Mouse (Mus musculus) limb, embryonic 12.5 days (tissue): ENCODE measurements around the gene Fgr. TPM values are rescaled to one million over a fixed set of nuclear protein-coding genes. Genes with fewer than 3 reads are reported as not detected.

Experiments used
- ATAC-seq: fragments of 200-750 bp; cut with Nextera tagmentation; 2 replicates; pipeline ENCODE4 v1.8.0; 2017; ENCODE audit warnings: low read depth, moderate TSS enrichment; ENCODE audit not compliant: insufficient number of reproducible peaks, insufficient read depth, low FRiP score, low TSS enrichment
- H3K27ac ChIP-seq: fragments of 300-500 bp; sonication (generic); 2 replicates; pipeline ENCODE4 v1.5.1; 2016; ENCODE audit warnings: mild to moderate bottlenecking, moderate library complexity
- H3K27me3 ChIP-seq: fragments of 300-500 bp; sonication (generic); 2 replicates; pipeline ENCODE4 v1.6.1; 2016; ENCODE audit warnings: mild to moderate bottlenecking, moderate library complexity
- H3K36me3 ChIP-seq: fragments of 300-500 bp; sonication (generic); 2 replicates; pipeline ENCODE4 v1.6.1; 2016; ENCODE audit warnings: mild to moderate bottlenecking, moderate library complexity
- H3K4me1 ChIP-seq: fragments of 300-500 bp; sonication (generic); replicated peaks from 2 replicates; pipeline ENCODE4 v1.6.1; 2016
- H3K4me2 ChIP-seq: fragments of 300-500 bp; sonication (generic); 2 replicates; pipeline ENCODE4 v1.6.1; 2016; ENCODE audit warnings: mild to moderate bottlenecking, moderate library complexity
- H3K4me3 ChIP-seq: fragments of 300-500 bp; sonication (generic); replicated peaks from 2 replicates; pipeline ENCODE4 v1.5.1; 2016; ENCODE audit warnings: mild to moderate bottlenecking
- H3K9ac ChIP-seq: fragments of 300-500 bp; sonication (generic); replicated peaks from 2 replicates; pipeline ENCODE4 v1.6.1; 2016; ENCODE audit warnings: mild to moderate bottlenecking, moderate library complexity
- H3K9me3 ChIP-seq: fragments of 300-500 bp; sonication (generic); 2 replicates; pipeline ENCODE4 v1.6.1; 2016; ENCODE audit warnings: mild to moderate bottlenecking, moderate library complexity
- WGBS: fragments of 180-500 bp; shearing (Covaris S2); methylation state at CpG from one replicate; pipeline ENCODE4 v1.1.7; 2016; 5-methylcytosine and 5-hydroxymethylcytosine counted together
- polyA plus RNA-seq: library from polyadenylated mRNA; unstranded; fragments of >200 nt; fragmentation: Nextera tagmentation; extraction: Ambion mirVana; gene quantifications from 2 replicates; pipeline ENCODE4 v1.2.1, GENCODE M21; 2016

Gene Fgr
- polyA plus RNA-seq, 1 experiment from 2014 or later, result 0.26 TPM

GRCm38 (mm10) chr4:132960313-132960712 lies 13.6 kb upstream of the Fgr start:
- H3K4me3 ChIP-seq, result no peak overlapping the region
- no peak overlapping the region for H3K9ac ChIP-seq
- H3K36me3 ChIP-seq, result no peaks in the 10 kb centered on the region
- H3K4me2 ChIP-seq, result no peak overlapping the region
- no peaks in the 10 kb centered on the region for H3K27me3 ChIP-seq
- H3K4me1 ChIP-seq, result peaks cover 60% of the 10 kb centered on the region
- no peaks in the 10 kb centered on the region for H3K9me3 ChIP-seq
- peak overlapping the region; percentile 94 for H3K27ac ChIP-seq
- no peak for ATAC-seq
- WGBS, result 57% methylated on average over 5 of the region's 5 CpGs

DNA sequence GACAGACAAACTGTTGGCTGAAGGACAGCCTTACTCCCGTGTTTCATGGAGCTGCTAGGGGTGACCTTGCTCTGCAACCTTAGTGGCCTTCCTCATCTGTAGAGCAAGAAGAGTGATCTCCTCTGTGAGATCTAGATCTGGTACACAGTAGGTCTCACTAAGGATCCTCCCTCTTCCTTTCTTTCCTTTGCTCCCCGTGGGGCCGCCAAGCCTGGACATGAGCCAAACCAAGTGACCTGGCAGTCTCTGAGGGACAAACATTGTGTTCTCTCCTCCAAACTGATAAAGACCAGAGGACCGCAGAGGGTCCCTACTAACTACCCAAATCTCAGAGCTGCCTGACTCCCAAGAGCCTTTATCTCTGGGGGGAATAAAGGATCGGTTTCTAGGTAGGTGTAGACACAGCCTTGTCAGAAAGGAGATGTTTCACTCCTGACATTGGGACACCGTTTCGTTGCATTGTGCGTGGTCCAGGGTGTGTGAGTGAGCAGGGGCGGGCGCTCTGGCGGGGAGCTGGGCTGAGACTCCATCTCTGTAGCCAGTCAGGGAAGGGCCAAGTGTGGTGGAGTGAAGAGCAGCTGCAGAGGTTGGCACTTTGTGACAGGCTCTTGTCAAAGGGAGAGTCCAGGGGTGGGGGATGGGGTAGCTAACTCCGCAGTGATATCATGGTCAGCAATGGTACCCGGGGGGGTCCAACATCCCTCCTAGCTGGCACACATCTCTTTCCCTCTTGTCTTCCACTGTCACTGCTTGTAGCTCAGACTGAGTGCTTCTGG lies 12.8 kb upstream of the Fgr start:
- Histone ChIP-seq H3K27ac (peak overlapping the region; percentile 94), H3K9me3 (no peaks in the 10 kb centered on the region), H3K27me3 (no peaks in the 10 kb centered on the region), H3K4me1 (peaks cover 52% of the 10 kb centered on the region), H3K4me3 (no peak overlapping the region), H3K4me2 (no peak overlapping the region), H3K36me3 (no peaks in the 10 kb centered on the region), H3K9ac (no peak overlapping the region)
- no peak for ATAC-seq
- 67% methylated on average over 13 of the region's 13 CpGs for WGBS

DNA sequence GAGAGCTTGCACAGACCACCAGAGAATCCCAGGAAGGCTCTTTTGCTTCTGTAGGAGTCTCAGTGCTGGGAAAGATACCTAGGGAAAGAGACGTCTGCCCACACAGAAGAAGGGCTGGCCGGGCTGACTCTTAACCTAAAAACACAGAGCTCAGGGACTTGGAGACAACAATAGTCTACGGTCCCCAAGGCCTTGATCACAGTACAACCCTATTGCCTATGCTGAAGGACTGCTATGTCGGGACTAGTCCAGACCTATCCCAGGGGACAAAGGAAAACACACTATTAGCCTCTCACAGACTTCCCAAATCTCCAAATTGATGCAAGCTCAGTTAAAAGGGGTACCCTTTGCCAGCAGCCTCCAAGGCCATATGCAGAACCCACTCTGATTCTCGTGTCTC lies 12.0 kb upstream of the Fgr start:
- H3K9ac ChIP-seq, result no peak overlapping the region
- H3K4me3 ChIP-seq, result no peak overlapping the region
- H3K4me2 ChIP-seq, result no peak overlapping the region
- H3K9me3 ChIP-seq, result no peaks in the 10 kb centered on the region
- WGBS, result 75% methylated on average over 5 of the region's 5 CpGs
- H3K27me3 ChIP-seq, result no peaks in the 10 kb centered on the region
- no peaks in the 10 kb centered on the region for H3K36me3 ChIP-seq
- peaks cover 46% of the 10 kb centered on the region for H3K4me1 ChIP-seq
- no peak overlapping the region for H3K27ac ChIP-seq
- no peak for ATAC-seq

GRCm38 (mm10) chr4:132962628-132963027 lies 11.3 kb upstream of the Fgr start:
- Histone ChIP-seq H3K4me3 (no peak overlapping the region), H3K9me3 (no peaks in the 10 kb centered on the region), H3K27ac (no peak overlapping the region), H3K4me1 (peaks cover 46% of the 10 kb centered on the region), H3K36me3 (no peaks in the 10 kb centered on the region), H3K27me3 (no peaks in the 10 kb centered on the region), H3K4me2 (no peak overlapping the region), H3K9ac (no peak overlapping the region)
- 94% methylated on average over 4 of the region's 4 CpGs for WGBS
- no peak for ATAC-seq

DNA sequence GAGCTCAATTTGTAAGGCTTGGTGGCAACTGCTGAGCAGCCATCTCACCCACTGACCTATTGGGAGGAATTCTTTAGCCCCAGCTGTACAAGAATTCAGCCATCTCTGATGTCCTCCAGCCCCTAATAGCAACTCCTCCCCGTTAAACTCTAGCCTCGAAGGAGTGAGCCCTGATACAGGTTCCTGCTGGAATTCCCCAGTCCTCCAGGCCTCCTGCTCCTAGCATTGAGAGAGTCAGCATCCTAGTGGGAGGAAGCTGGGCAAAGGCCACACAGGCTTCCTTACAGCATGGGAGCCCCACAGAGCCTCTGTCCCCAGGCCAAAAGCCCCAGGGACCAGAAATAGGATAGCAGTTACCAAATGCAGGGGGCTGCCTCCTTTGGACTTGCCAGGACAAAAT lies 10.5 kb upstream of the Fgr start:
- no peak overlapping the region for H3K4me2 ChIP-seq
- no peak overlapping the region for H3K4me3 ChIP-seq
- H3K36me3 ChIP-seq, result no peaks in the 10 kb centered on the region
- H3K27me3 ChIP-seq, result no peaks in the 10 kb centered on the region
- H3K9ac ChIP-seq, result no peak overlapping the region
- peaks cover 51% of the 10 kb centered on the region for H3K4me1 ChIP-seq
- 26% methylated on average over 2 of the region's 2 CpGs for WGBS
- H3K27ac ChIP-seq, result peak overlapping the region; percentile 56; the same call in 1 of the 2 replicates
- no peak for ATAC-seq
- no peaks in the 10 kb centered on the region for H3K9me3 ChIP-seq

- Histone ChIP-seq H3K27me3 (no peaks in the 10 kb centered on the region), H3K4me3 (no peak overlapping the region), H3K27ac (peak overlapping the region; percentile 56; the same call in 1 of the 2 replicates), H3K4me2 (no peak overlapping the region), H3K9me3 (no peaks in the 10 kb centered on the region), H3K9ac (no peak overlapping the region), H3K36me3 (no peaks in the 10 kb centered on the region), H3K4me1 (peaks cover 45% of the 10 kb centered on the region)
- ATAC-seq, result no peak
- WGBS, result 35% methylated on average over 3 of the region's 3 CpGs
Measured at GRCm38 (mm10) chr4:132964064-132964463, 9.8 kb upstream of the Fgr start.

- 18% methylated on average over 5 of the region's 5 CpGs for WGBS
- Histone ChIP-seq H3K4me3 (no peak overlapping the region), H3K27me3 (no peaks in the 10 kb centered on the region), H3K4me1 (peaks cover 41% of the 10 kb centered on the region), H3K27ac (peak overlapping the region; percentile 56; the same call in 1 of the 2 replicates), H3K4me2 (no peak overlapping the region), H3K36me3 (no peaks in the 10 kb centered on the region), H3K9me3 (no peaks in the 10 kb centered on the region), H3K9ac (peak overlapping the region; percentile 12; the same call in 1 of the 2 replicates)
- ATAC-seq, result no peak
Measured at GRCm38 (mm10) chr4:132964473-132964872, 9.4 kb upstream of the Fgr start.

- H3K27ac ChIP-seq, result peak overlapping the region; percentile 4; the same call in 1 of the 2 replicates
- 39% methylated on average over 6 of the region's 6 CpGs for WGBS
Measured at GRCm38 (mm10) chr4:132968105-132968938, 5.6 kb upstream of the Fgr start.

DNA sequence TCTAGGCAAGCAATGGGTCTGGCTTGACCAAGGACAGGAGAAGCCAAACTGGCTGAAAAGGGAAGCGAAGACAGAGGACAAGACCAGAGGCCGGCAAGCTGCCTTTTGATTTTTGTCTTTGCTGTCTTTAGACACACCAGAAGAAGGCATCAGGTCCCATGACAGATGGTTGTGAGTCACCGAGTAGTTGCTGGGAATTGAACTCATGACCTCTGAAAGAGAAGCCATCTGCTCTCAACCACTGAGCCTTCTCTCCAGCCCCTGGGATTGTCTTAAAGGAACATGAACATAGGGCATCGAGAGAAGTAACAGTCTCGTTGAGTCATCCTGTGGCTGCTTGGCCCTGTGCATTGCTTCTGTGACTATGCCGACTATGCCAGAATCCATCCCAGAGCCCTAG lies 2.3 kb upstream of the Fgr start:
- no peak overlapping the region for H3K9ac ChIP-seq
- peaks cover 28% of the 10 kb centered on the region for H3K4me1 ChIP-seq
- H3K4me3 ChIP-seq, result no peak overlapping the region
- WGBS, result 72% methylated on average over 6 of the region's 6 CpGs
- peaks cover 44% of the 10 kb centered on the region for H3K27me3 ChIP-seq
- H3K27ac ChIP-seq, result no peak overlapping the region
- no peaks in the 10 kb centered on the region for H3K9me3 ChIP-seq
- no peak for ATAC-seq
- no peak overlapping the region for H3K4me2 ChIP-seq
- no peaks in the 10 kb centered on the region for H3K36me3 ChIP-seq

More at GRCm38 (mm10) chr4:132968105-132968938, 5.6 kb upstream of the Fgr start:
- Histone ChIP-seq H3K36me3 (no peaks in the 10 kb centered on the region), H3K4me1 (peaks cover 22% of the 10 kb centered on the region), H3K4me3 (no peak overlapping the region), H3K9me3 (no peaks in the 10 kb centered on the region), H3K4me2 (no peak overlapping the region), H3K9ac (no peak overlapping the region), H3K27me3 (peaks cover 15% of the 10 kb centered on the region)
- no peak for ATAC-seq

DNA sequence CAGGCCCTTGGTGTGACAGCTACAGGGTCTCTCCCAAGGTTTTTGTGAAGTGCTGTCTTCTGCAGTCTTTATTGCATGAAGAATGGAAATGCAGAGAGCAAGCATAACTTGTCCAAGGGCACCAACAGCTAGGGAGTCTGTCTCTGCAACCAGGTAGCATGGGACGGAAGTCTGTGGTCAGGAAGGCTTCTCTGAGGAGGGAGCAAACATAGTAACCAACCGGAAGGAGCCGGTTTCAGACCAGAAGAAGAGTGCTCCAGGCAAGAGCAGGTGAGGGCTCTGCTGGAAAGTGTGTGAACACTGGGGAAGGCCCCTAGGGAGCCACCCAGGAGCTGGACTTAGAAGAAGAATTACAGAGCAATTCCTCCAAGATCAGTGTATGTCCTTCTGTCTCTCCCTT lies 1.8 kb upstream of the Fgr start:
- Histone ChIP-seq H3K27me3 (peaks cover 45% of the 10 kb centered on the region), H3K4me3 (no peak overlapping the region), H3K27ac (no peak overlapping the region), H3K9me3 (no peaks in the 10 kb centered on the region), H3K4me2 (no peak overlapping the region), H3K4me1 (peaks cover 28% of the 10 kb centered on the region), H3K9ac (no peak overlapping the region), H3K36me3 (no peaks in the 10 kb centered on the region)
- ATAC-seq, result no peak
- 69% methylated on average over 3 of the region's 3 CpGs for WGBS

DNA sequence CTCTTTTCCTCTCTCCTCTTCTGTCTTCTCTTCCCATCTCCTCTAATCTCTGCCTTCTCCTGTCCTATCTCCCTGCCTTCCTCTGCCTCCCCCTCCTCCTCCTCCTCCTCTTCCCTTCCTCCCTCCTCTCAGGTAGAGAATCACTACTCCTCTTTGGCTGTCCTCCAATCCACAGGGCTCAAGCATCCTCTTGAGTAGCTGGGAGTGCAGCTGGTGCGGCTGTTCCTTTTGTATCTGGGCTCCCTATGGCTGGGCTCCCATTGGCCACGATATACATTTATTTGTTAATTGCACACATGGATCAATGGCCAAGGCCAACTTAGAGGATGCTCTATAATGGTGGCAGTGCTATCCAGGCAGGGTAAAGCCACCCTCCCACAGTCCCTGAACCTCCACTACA lies 1.3 kb upstream of the Fgr start:
- ATAC-seq, result no peak
- WGBS, result 52% methylated on average over 2 of the region's 2 CpGs
- peaks cover 45% of the 10 kb centered on the region for H3K27me3 ChIP-seq
- peaks cover 28% of the 10 kb centered on the region for H3K4me1 ChIP-seq
- no peak overlapping the region for H3K9ac ChIP-seq
- H3K9me3 ChIP-seq, result no peaks in the 10 kb centered on the region
- H3K4me3 ChIP-seq, result no peak overlapping the region
- no peaks in the 10 kb centered on the region for H3K36me3 ChIP-seq
- no peak overlapping the region for H3K4me2 ChIP-seq
- H3K27ac ChIP-seq, result no peak overlapping the region
